Mouse (Mus musculus): ENCODE data around the gene Ptchd4.

- TF ChIP-seq EP300 (IDR thresholded peaks at IDR 0.05) (no peak), CTCF (IDR thresholded peaks at IDR 0.05) (no peak)
Observed at GRCm38 (mm10) chr17:42290341-42290740, 25.4 kb upstream of the Ptchd4 start.
